Mouse (Mus musculus) midbrain, embryonic 14.5 days (tissue): ENCODE results near the gene Frs2. TPM values are rescaled to one million over a fixed set of nuclear protein-coding genes. Genes with fewer than 3 reads are reported as not detected.

Experiments
- ATAC-seq: fragments of 200-750 bp; cut with Nextera tagmentation; 2 replicates; pipeline ENCODE4 v1.8.0; 2017; ENCODE audit warnings: moderate number of reproducible peaks, moderate library complexity; ENCODE audit not compliant: low FRiP score, low TSS enrichment
- DNase-seq: peaks from one replicate; pipeline ENCODE4 v3.0.0-alpha.2; 2015
- H3K27ac ChIP-seq: fragments of 300-500 bp; sonication (generic); replicated peaks from 2 replicates; pipeline ENCODE4 v1.5.1; 2014; ENCODE audit warnings: mild to moderate bottlenecking, low read depth, low read length, moderate library complexity
- H3K27me3 ChIP-seq: fragments of 300-500 bp; sonication (generic); 2 replicates; pipeline ENCODE4 v1.6.1; 2014; ENCODE audit warnings: low read length, control low read depth, mixed read lengths; ENCODE audit not compliant: control insufficient read depth, insufficient read depth
- H3K36me3 ChIP-seq: fragments of 300-500 bp; sonication (generic); 2 replicates; pipeline ENCODE4 v1.6.1; 2014; ENCODE audit warnings: low read length, control low read depth; ENCODE audit not compliant: control insufficient read depth, insufficient read depth
- H3K4me1 ChIP-seq: fragments of 300-500 bp; sonication (generic); 2 replicates; pipeline ENCODE4 v1.6.1; 2014; ENCODE audit warnings: mild to moderate bottlenecking, antibody characterized with exemption, low read length, control low read depth; ENCODE audit not compliant: control insufficient read depth, insufficient read depth
- H3K4me2 ChIP-seq: fragments of 300-500 bp; sonication (generic); 2 replicates; pipeline ENCODE4 v1.6.1; 2014; ENCODE audit warnings: mild to moderate bottlenecking, low read length, moderate library complexity
- H3K4me3 ChIP-seq: fragments of 300-500 bp; sonication (generic); replicated peaks from 2 replicates; pipeline ENCODE4 v1.5.1; 2014; ENCODE audit warnings: low read depth, low read length
- H3K9ac ChIP-seq: fragments of 300-500 bp; sonication (generic); replicated peaks from 2 replicates; pipeline ENCODE4 v1.6.1; 2014; ENCODE audit warnings: mild to moderate bottlenecking, low read length, moderate library complexity
- H3K9me3 ChIP-seq: fragments of 300-500 bp; sonication (generic); 2 replicates; pipeline ENCODE4 v1.6.1; 2016; ENCODE audit warnings: low read length, control low read depth, mixed read lengths; ENCODE audit not compliant: control insufficient read depth
- WGBS: fragments of 180-500 bp; shearing (Covaris S2); extraction: QIAGEN DNeasy Blood & Tissue Kit; methylation state at CpG from one replicate; pipeline ENCODE4 v1.1.7; 2014; 5-methylcytosine and 5-hydroxymethylcytosine counted together
- polyA plus RNA-seq: library from polyadenylated mRNA; unstranded; fragments of >200 nt; fragmentation: Nextera tagmentation; extraction: Ambion mirVana; gene quantifications from 2 replicates; pipeline ENCODE4 v1.2.1, GENCODE M21; 2014

The Frs2 gene
- polyA plus RNA-seq, 1 experiment from 2014 or later: 30.3 TPM

DNA sequence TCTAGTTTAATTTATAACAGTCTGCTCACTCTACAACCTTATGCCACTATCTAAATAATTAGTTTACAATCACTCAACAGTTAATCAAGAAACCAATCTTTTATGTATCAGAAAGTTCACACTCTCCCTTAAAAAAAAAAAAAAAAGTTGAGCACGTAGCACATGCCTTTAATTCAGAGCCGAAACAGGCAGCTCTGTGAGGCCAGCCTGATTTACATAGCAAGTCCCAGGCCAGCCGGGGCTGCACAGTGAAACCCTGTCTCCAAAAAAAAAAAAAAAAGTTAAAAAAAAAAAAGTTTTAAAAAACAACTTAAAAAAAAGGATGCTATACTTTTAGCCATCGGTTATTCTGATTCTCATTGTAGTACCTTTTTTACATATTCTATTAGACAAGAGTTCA lies 67.0 kb downstream of the Frs2 start:
- no peak for ATAC-seq
- WGBS: 71% methylated on average over 4 of the region's 4 CpGs
- H3K9ac ChIP-seq: no peak overlapping the region
- no peaks in the 10 kb centered on the region for H3K9me3 ChIP-seq
- no peaks in the 10 kb centered on the region for H3K27me3 ChIP-seq
- no peaks in the 10 kb centered on the region for H3K4me1 ChIP-seq
- no peak overlapping the region for H3K4me3 ChIP-seq
- H3K4me2 ChIP-seq: no peak overlapping the region
- peaks cover 50% of the 10 kb centered on the region for H3K36me3 ChIP-seq
- DNase-seq: no peak
- no peak overlapping the region for H3K27ac ChIP-seq

DNA sequence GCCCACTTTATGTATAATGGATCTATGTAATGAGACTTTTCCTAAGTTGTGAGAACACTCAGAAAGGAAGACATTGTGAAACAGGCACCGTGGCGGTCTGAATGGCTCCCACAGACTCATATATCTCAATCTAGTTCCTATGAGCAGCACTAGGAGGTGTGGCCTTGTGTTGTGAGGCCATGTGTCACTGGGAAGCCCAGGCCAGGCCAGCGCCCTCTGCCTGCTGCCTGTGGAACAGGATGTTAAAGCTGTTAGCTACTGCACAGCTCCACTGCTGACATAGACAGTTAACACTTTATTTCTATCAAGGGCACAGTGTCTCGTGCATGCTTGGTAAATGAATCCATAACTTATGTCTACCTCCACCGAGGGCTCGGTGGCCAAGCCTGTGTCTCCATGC lies 70.0 kb downstream of the Frs2 start:
- no peaks in the 10 kb centered on the region for H3K9me3 ChIP-seq
- H3K27me3 ChIP-seq: no peaks in the 10 kb centered on the region
- H3K27ac ChIP-seq: no peak overlapping the region
- peak; percentile 26 for DNase-seq
- H3K4me1 ChIP-seq: no peaks in the 10 kb centered on the region
- no peak overlapping the region for H3K4me2 ChIP-seq
- H3K36me3 ChIP-seq: peaks cover 59% of the 10 kb centered on the region
- H3K9ac ChIP-seq: no peak overlapping the region
- 81% methylated on average over 6 of the region's 6 CpGs for WGBS
- no peak overlapping the region for H3K4me3 ChIP-seq
- ATAC-seq: no peak

DNA sequence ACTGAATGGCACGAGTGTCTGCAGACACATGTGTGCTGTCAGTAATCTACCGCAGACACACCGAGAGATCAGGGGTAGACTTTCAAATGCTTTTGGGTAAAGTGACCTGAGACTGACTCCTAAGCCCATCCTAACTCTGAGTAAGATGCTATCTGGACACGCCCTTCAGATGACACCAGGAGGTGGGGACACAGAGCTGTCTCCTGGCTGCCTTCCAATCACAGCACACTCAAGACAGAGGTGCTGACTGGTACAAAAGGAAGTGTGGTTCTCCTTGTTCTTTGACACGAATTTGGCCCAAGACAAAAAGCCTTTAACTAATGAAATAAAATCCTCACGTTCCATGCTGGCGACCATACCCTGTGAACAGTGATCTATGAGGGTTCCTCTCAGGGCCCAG lies 75.2 kb downstream of the Frs2 start:
- H3K9me3 ChIP-seq: no peaks in the 10 kb centered on the region
- ATAC-seq (no peak), DNase-seq (no peak)
- WGBS: 91% methylated on average over 7 of the region's 7 CpGs
- H3K4me2 ChIP-seq: no peak overlapping the region
- peaks cover 42% of the 10 kb centered on the region for H3K36me3 ChIP-seq
- H3K27ac ChIP-seq: no peak overlapping the region
- H3K27me3 ChIP-seq: no peaks in the 10 kb centered on the region
- H3K9ac ChIP-seq: no peak overlapping the region
- no peaks in the 10 kb centered on the region for H3K4me1 ChIP-seq
- no peak overlapping the region for H3K4me3 ChIP-seq

DNA sequence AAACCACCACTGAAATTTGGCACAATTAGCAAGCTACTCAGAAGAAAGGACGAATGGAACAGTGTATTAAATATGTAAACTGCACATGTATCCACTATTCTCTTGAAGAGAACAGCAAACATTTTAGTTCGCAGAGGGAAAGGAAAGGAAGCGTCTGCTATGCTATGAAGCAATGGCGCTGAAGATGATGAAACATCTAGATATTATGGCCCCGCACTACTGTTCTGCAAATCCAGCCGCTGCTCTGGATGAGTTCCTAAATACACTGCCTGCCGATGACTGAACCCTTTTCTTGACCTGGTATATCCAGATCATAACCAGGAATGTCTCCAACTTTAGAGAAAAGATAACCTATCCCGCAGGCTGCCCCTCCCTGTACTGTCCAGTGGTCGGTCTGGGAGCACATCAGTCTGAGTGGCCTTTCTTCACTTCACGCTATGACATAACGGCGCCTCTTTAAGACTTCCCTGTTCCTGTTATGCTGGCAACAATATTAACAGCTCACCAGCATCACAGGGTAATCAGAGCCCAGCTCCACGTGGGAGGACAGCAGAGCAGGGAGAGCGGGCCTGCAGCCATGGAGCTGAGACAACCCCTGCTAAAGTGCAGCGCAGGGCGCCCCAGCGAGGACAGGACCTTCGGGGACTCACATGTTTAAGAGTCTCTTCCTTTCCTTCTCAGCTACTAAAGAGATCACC lies 76.0 kb downstream of the Frs2 start:
- no peak for ATAC-seq
- no peak for DNase-seq

DNA sequence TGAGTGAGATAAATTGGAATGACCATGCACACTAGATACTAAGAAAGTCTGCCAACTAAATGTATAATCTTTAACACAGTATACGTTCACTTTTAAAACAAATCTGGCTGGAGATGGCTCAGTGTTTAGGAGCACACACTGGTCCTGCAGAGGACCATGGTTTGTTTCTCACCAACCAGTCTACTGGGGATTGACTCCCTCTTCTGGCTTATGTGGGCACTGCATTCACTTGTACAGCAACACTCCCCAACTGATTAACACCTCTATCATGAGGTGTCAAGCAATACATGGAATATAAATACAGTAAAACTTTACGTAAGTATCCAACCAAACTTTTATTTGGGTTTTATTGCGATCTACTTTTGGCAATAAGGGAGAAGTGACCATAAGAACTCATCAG lies 79.2 kb downstream of the Frs2 start:
- Histone ChIP-seq H3K36me3 (peaks cover 19% of the 10 kb centered on the region), H3K4me1 (no peaks in the 10 kb centered on the region), H3K4me3 (no peak overlapping the region), H3K27ac (no peak overlapping the region), H3K27me3 (no peaks in the 10 kb centered on the region), H3K4me2 (no peak overlapping the region), H3K9me3 (no peaks in the 10 kb centered on the region), H3K9ac (no peak overlapping the region)
- no peak for ATAC-seq
- WGBS: 96% methylated on average over 3 of the region's 3 CpGs
- DNase-seq: no peak

More for the DNA sequence above, 76.0 kb downstream of the Frs2 start:
- Histone ChIP-seq H3K9ac (no peak overlapping the region), H3K4me2 (no peak overlapping the region), H3K4me3 (no peak overlapping the region), H3K4me1 (no peaks in the 10 kb centered on the region), H3K36me3 (peaks cover 38% of the 10 kb centered on the region), H3K9me3 (no peaks in the 10 kb centered on the region), H3K27ac (no peak overlapping the region), H3K27me3 (no peaks in the 10 kb centered on the region)
- WGBS: 93% methylated on average over 18 of the region's 18 CpGs

DNA sequence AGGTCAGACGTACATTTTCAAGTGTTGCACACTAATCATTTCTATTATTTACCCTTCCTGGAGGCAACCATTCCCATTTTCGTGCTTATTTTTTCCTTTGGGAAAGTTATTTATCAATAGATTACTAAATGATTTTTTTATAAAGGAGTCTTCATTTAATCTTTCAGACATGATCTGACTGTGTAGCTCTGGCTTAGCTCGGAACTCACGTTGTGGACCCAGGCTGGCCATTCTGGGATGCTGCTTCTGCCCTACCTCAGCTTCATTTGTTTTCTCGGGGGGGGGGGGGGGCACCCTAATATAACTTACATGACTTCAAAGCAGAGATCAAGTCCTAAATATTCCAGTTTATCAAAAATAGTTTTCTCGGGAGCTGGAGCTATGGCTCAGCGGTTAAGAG lies 84.3 kb downstream of the Frs2 start:
- peak overlapping the region; percentile 59 for H3K4me2 ChIP-seq
- H3K27ac ChIP-seq: peak overlapping the region; percentile 78
- H3K9ac ChIP-seq: peak overlapping the region; percentile 57; the same call in 1 of the 2 replicates
- no peaks in the 10 kb centered on the region for H3K9me3 ChIP-seq
- peak overlapping the region; percentile 99 for H3K4me3 ChIP-seq
- DNase-seq (no peak), ATAC-seq (peak; percentile 44; the same call in 1 of the 2 replicates)
- 8% methylated on average over 7 of the region's 7 CpGs for WGBS
- 0 out of 2 replicates have a peak, but pooled peaks cover 4% of the 10 kb centered on the region for H3K4me1 ChIP-seq
- H3K27me3 ChIP-seq: no peaks in the 10 kb centered on the region
- peaks cover 30% of the 10 kb centered on the region for H3K36me3 ChIP-seq

DNA sequence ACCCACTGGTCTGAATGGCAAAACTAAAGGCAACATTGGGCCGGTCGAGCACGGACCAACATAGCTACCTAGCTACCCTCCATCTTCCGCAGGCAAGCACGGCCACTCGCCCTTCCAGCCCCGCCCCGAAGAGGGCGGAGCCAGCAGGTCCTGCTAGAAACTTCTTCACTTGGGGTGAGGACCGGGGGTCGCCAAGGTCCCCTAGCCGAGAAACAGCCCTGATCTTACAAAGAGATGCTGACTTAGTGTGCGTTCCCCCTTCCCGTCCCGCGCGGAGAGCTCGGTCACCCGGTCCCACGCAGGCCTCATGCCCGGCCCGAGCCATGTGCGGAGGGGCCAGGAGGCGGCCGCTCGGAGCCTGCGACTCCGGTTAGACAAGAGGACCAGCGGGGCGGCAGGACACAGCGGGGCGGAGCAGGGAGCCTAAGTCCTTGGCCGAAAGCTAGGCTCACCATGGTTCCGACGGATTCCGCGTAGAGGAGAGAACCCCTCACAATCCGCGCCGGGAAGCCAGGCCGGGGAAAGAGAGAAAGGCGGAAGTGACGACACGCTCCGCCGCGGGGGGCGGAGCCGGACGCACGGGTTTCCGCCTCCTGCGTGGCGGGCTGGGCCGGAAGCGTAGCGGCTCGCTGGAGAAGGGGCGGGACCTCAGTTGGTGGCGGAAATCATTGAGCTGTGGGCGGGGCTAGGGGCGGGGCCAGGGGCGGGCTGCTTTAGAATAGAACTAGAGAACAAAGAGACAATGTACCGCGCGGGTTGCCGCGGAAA lies 84.9 kb downstream of the Frs2 start, which contains the start of gene Cct2:
TSS of gene Cct2 (minus strand) at position 561 of the 768 bp plus-strand sequence.
- under 1% methylated on average over 68 of the region's 68 CpGs for WGBS
- ATAC-seq (peak; percentile 95), DNase-seq (peak; percentile 100)

DNA sequence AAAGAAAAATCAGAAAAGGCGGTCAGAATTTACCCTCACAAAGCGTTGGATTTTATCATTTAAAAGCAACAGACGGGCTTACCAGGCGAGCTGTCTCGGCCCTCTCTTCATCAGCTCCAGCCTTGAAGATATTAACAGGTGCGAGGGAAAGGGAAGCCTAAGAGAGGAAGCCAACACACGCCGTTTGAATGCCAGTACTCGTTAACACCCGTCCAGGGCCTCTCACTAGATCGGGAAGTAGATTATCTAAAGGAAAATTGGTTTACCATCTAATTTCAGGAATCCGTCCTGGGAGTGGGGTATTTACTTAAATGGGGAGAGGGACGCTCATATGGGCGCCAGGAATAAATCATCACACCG lies 85.5 kb downstream of the Frs2 start:
- 7% methylated on average over 15 of the region's 15 CpGs for WGBS
- peak; percentile 9 for DNase-seq

More for the DNA sequence above, 84.9 kb downstream of the Frs2 start, which contains the start of gene Cct2:
- peak within 1 kb of the TSS; percentile 99 for H3K4me3 ChIP-seq
- peaks cover 37% of the 10 kb centered on the region for H3K36me3 ChIP-seq
- 0 out of 2 replicates have a peak, but pooled peaks cover 4% of the 10 kb centered on the region for H3K4me1 ChIP-seq
- peak within 1 kb of the TSS; percentile 93 for H3K4me2 ChIP-seq
- no peaks in the 10 kb centered on the region for H3K27me3 ChIP-seq
- H3K9me3 ChIP-seq: no peaks in the 10 kb centered on the region
- peak within 1 kb of the TSS; percentile 70 for H3K9ac ChIP-seq
- peak within 1 kb of the TSS; percentile 84 for H3K27ac ChIP-seq

More for the DNA sequence above, 85.5 kb downstream of the Frs2 start:
- Histone ChIP-seq H3K9ac (peak overlapping the region; percentile 70), H3K9me3 (no peaks in the 10 kb centered on the region), H3K4me1 (0 out of 2 replicates have a peak, but pooled peaks cover 4% of the 10 kb centered on the region), H3K36me3 (peaks cover 42% of the 10 kb centered on the region), H3K4me3 (peak overlapping the region; percentile 99), H3K4me2 (peak overlapping the region; percentile 93), H3K27ac (peak overlapping the region; percentile 84), H3K27me3 (no peaks in the 10 kb centered on the region)
- no peak for ATAC-seq
